Mouse (Mus musculus) stomach, postnatal 0 days (tissue): ENCODE results near the gene Ralb. TPM values are rescaled to one million over a fixed set of nuclear protein-coding genes. Genes with fewer than 3 reads are reported as not detected.

Source experiments
- ATAC-seq: fragments of 200-750 bp; cut with Nextera tagmentation; 2 replicates; pipeline ENCODE4 v1.8.0; 2017; ENCODE audit not compliant: low FRiP score, low TSS enrichment
- DNase-seq: peaks from one replicate; pipeline ENCODE4 v3.0.0-alpha.2; 2016; ENCODE audit warnings: low spot score
- H3K27ac ChIP-seq: fragments of 300-500 bp; sonication (generic); replicated peaks from 2 replicates; pipeline ENCODE4 v1.5.1; 2014; ENCODE audit warnings: mild to moderate bottlenecking, control low read depth
- H3K27me3 ChIP-seq: fragments of 300-500 bp; sonication (generic); 2 replicates; pipeline ENCODE4 v1.6.1; 2014; ENCODE audit warnings: low read length; ENCODE audit not compliant: control insufficient read depth, insufficient read depth
- H3K36me3 ChIP-seq: fragments of 300-500 bp; sonication (generic); 2 replicates; pipeline ENCODE4 v1.6.1; 2014; ENCODE audit warnings: low read length, mixed read lengths; ENCODE audit not compliant: control insufficient read depth, insufficient read depth
- H3K4me1 ChIP-seq: fragments of 300-500 bp; sonication (generic); replicated peaks from 2 replicates; pipeline ENCODE4 v1.6.1; 2014; ENCODE audit warnings: antibody characterized with exemption; ENCODE audit not compliant: control insufficient read depth, insufficient read depth
- H3K4me2 ChIP-seq: fragments of 300-500 bp; sonication (generic); replicated peaks from 2 replicates; pipeline ENCODE4 v1.6.1; 2014; ENCODE audit warnings: low read depth, mild to moderate bottlenecking, control low read depth, moderate library complexity
- H3K4me3 ChIP-seq: fragments of 300-500 bp; sonication (generic); 2 replicates; pipeline ENCODE4 v1.5.1; 2014; ENCODE audit warnings: low read depth, low read length, control low read depth
- H3K9ac ChIP-seq: fragments of 300-500 bp; sonication (generic); 2 replicates; pipeline ENCODE4 v1.6.1; 2014; ENCODE audit warnings: mild to moderate bottlenecking, low read length, control low read depth, mixed read lengths
- H3K9me3 ChIP-seq: fragments of 300-500 bp; sonication (generic); 2 replicates; pipeline ENCODE4 v1.6.1; 2016; ENCODE audit warnings: low read length; ENCODE audit not compliant: control insufficient read depth
- CTCF ChIP-seq: IDR thresholded peaks from 2 replicates; pipeline ENCODE4 v1.5.1; 2016; ENCODE audit warnings: antibody characterized with exemption, low read depth, mild to moderate bottlenecking, moderate library complexity
- EP300 ChIP-seq: optimal IDR thresholded peaks from 2 replicates; pipeline ENCODE3; 2016; ENCODE audit warnings: antibody characterized with exemption
- WGBS: fragments of 180-500 bp; shearing (Covaris S2); extraction: QIAGEN DNeasy Blood & Tissue Kit; methylation state at CpG from one replicate; pipeline ENCODE4 v1.1.7; 2014; 5-methylcytosine and 5-hydroxymethylcytosine counted together
- polyA plus RNA-seq: library from polyadenylated mRNA; unstranded; fragments of >200 nt; fragmentation: Nextera tagmentation; extraction: Ambion mirVana; gene quantifications from 2 replicates; pipeline ENCODE4 v1.2.1, GENCODE M21; 2015

The Ralb gene
- polyA plus RNA-seq, 1 experiment from 2014 or later = 102 TPM

DNA sequence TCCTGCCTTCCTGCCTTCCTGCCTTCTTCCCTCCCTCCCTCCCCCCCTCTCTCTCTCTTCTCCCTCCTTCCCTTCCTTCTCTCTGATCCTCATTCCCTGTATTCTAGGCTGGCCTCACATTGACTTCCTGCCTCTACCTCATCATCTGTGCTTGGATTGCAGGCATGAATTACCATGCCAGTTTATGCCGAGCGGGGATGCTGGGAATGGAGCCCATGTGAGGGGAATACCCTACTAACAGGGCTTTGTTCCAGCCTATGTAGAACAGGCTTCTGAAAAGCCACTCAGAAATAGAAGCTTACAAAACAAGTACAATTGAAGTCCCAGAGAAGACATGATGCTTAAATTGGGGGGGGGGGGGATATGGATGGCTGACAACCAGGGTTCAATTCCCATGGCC, 44.5 kb downstream of the Ralb start:
- Histone ChIP-seq H3K9ac (no peak overlapping the region), H3K4me2 (no peak overlapping the region), H3K27me3 (no peaks in the 10 kb centered on the region), H3K9me3 (no peaks in the 10 kb centered on the region), H3K27ac (no peak overlapping the region), H3K4me3 (no peak overlapping the region), H3K36me3 (no peaks in the 10 kb centered on the region), H3K4me1 (no peaks in the 10 kb centered on the region)
- no peak for ATAC-seq
- 74% methylated on average over 2 of the region's 2 CpGs for WGBS
- no peak for DNase-seq
- TF ChIP-seq EP300 = no peak
- no peak for TF ChIP-seq CTCF

DNA sequence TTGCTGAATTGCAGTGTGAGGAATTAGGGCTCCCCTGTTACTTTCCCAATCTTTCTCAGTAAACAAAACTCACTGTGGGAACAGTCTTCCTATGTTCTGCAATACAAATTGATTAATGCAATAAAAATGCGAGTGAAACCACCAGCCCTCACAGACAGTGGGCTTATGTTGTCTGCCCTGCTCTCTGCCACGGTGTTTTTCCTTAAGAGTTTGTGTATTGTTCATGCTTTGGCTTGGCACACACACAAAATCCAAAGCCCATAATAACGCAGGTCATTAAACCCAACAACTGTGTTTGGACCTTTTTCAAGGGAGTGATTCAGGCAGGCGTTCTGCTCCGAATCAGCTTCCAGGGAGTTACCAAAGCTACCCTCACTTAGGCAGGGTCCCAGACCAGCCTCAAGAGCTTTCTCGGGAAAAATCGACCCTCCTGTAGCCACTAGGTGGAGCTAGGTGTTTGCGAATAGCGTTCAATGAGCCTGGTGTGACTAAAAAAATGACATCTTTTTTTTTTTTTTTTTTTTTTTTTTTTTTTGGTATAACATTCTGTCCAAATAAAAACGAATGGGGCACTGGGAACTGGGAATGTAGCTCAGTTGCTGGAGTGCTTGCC, 46.5 kb downstream of the Ralb start:
- DNase-seq = peak; percentile 44
- Histone ChIP-seq H3K27ac (no peak overlapping the region), H3K9ac (no peak overlapping the region), H3K36me3 (no peaks in the 10 kb centered on the region), H3K4me3 (no peak overlapping the region), H3K4me1 (no peaks in the 10 kb centered on the region), H3K9me3 (no peaks in the 10 kb centered on the region), H3K4me2 (peak overlapping the region; percentile 27; the same call in 1 of the 2 replicates), H3K27me3 (no peaks in the 10 kb centered on the region)
- WGBS = 6% methylated on average over 10 of the region's 10 CpGs
- TF ChIP-seq EP300 = no peak
- TF ChIP-seq CTCF = peak; percentile 79
- no peak for ATAC-seq

DNA sequence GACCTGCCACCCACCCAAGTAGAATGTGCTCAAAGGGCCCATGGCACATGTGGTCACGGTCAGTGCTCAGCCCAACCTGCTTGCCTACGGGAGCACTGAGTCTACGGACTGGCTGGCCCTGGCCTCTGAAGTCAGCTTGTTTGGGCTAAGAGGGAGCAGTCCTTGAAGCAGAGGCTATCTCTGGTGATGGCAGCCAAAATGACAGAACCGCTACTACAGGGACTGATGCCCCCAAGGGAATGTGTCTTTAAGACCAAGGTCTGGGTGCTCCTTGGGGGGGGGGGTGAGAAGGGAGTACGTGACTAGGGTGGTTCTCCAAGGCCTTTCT, 47.1 kb downstream of the Ralb start:
- DNase-seq (no peak), ATAC-seq (0 out of 2 replicates have a peak, but pooled peaks have one; percentile 9)
- no peak overlapping the region for H3K9ac ChIP-seq
- TF ChIP-seq EP300 = no peak
- TF ChIP-seq CTCF = no peak
- H3K36me3 ChIP-seq = no peaks in the 10 kb centered on the region
- no peaks in the 10 kb centered on the region for H3K4me1 ChIP-seq
- H3K27me3 ChIP-seq = no peaks in the 10 kb centered on the region
- H3K4me3 ChIP-seq = no peak overlapping the region
- H3K9me3 ChIP-seq = no peaks in the 10 kb centered on the region
- peak overlapping the region; percentile 40 for H3K4me2 ChIP-seq
- WGBS = 33% methylated on average over 5 of the region's 5 CpGs
- H3K27ac ChIP-seq = no peak overlapping the region

DNA sequence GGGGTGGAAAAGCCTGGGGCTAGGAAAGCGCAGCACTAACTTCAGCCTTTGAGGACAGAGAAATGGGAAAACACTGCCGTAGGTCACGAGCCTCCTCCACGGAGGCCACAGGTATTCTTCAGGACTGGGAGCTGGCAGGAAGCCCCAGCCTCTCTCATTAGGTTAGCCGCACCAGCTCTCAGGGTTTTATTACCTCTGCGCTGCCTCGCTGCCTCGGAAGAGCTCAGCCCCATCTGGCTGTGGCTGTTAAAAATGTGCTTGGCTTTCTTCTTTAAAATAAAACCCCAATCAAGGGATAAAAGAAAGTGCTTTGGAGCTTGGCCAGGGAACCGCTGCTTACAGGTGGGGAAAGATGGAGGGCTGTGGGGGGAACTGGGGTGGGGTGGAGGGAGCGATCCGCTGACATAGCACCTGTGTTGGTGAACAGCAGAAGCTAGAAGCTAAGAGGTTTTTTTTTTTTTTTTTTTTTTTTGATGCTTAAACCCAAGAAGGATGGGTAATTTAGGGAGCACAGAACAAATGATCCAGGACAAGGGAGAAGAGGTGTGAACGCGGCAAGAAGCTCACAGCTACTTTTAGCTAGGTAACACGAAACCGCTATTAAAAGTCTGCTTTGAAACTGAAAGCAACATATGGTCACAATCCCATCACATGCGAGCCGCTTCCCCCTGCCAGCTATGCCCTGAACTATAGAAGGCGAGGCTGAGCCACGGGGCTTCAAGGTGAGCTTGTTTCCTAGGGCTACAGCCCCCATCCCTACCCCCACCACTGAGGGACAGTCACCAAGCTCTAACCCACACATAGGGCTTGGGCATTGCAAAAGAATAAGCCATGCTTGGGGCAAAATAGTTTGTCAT, 47.7 kb downstream of the Ralb start:
- no peak for TF ChIP-seq EP300
- ATAC-seq (0 out of 2 replicates have a peak, but pooled peaks have one; percentile 4), DNase-seq (no peak)
- WGBS = 29% methylated on average over 19 of the region's 19 CpGs
- Histone ChIP-seq H3K9me3 (no peaks in the 10 kb centered on the region), H3K27me3 (no peaks in the 10 kb centered on the region), H3K9ac (no peak overlapping the region), H3K4me3 (peak overlapping the region; percentile 13; the same call in 1 of the 2 replicates), H3K27ac (no peak overlapping the region), H3K4me2 (peak overlapping the region; percentile 40), H3K4me1 (no peaks in the 10 kb centered on the region), H3K36me3 (no peaks in the 10 kb centered on the region)

DNA sequence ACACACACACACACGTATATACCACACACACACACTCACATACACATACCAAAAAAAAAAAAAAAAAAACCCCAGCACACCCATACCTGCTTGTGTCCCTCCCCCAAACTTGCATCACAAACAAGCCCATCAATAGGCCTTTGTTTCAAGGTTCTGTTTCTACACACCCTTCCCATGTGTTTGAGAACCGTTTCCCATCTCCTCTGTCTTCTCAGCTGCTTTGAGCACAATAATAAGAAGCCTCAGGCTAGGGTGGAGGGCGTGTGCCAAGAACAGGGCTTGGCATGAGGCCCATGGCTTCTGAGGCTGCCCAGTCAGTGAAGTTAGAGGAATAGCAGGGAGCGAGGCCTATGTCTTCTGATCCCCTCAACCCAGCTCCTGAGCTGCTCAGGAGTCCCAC, 50.9 kb downstream of the Ralb start:
- H3K4me1 ChIP-seq = no peaks in the 10 kb centered on the region
- H3K4me2 ChIP-seq = no peak overlapping the region
- no peak overlapping the region for H3K4me3 ChIP-seq
- 40% methylated on average over 3 of the region's 4 CpGs for WGBS
- TF ChIP-seq CTCF = no peak
- no peak for TF ChIP-seq EP300
- H3K27ac ChIP-seq = no peak overlapping the region
- H3K9ac ChIP-seq = no peak overlapping the region
- ATAC-seq (no peak), DNase-seq (peak; percentile 33)
- H3K36me3 ChIP-seq = no peaks in the 10 kb centered on the region
- no peaks in the 10 kb centered on the region for H3K27me3 ChIP-seq
- no peaks in the 10 kb centered on the region for H3K9me3 ChIP-seq

DNA sequence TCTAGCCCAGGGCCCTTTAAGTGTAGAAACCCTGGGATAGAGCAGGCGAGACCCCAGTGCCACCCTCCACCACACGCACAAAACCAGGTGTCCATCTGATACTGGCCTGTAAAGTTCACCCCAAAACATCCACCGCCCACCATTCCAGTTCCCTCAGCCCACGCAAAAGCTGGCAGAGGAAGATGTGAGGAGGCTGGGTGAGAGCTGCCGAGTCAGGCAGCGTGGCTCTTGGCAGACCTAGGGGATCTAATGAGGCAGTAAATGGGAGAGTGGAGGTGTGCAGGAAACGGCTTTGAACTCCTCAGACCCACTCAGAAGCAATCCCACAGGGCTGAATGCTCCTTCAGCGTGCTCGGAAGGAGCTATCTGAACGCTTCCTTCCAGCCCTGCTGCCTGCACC, 53.2 kb downstream of the Ralb start:
- no peaks in the 10 kb centered on the region for H3K4me1 ChIP-seq
- TF ChIP-seq CTCF = no peak
- TF ChIP-seq EP300 = no peak
- no peaks in the 10 kb centered on the region for H3K27me3 ChIP-seq
- DNase-seq (no peak), ATAC-seq (no peak)
- 64% methylated on average over 10 of the region's 10 CpGs for WGBS
- H3K9ac ChIP-seq = no peak overlapping the region
- no peaks in the 10 kb centered on the region for H3K9me3 ChIP-seq
- H3K36me3 ChIP-seq = no peaks in the 10 kb centered on the region
- H3K4me2 ChIP-seq = no peak overlapping the region
- H3K4me3 ChIP-seq = no peak overlapping the region
- H3K27ac ChIP-seq = no peak overlapping the region
